Mouse (Mus musculus): ENCODE measurements around the gene Tgfbr3.

DNA sequence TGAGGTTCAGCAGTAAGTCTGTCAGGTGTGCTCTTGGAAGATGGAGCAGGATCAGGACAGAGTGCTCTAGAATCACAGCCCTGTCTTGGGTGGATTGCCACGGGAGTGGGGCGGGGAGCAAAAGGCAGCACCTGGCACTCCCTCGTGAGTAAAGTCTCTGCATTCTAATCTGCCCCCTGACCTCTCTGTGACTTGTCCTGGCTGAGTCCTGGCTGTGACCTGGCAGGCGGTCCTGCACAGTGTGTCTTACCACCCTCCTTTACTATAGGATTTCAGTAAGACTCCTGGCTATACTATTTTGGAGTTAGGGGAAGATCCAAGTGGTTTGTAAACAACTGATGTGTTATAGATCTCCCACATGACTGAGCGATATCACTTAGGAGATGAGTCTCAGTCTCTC is 199.5 kb downstream of the Tgfbr3 start:
- no peak for TF ChIP-seq CTCF (conservative IDR thresholded peaks at IDR 0.05; ENCODE audit: insufficient read depth, insufficient read length, low read depth, low read length)
- no peak for TF ChIP-seq POLR2A (IDR thresholded peaks at IDR 0.05; ENCODE audit: low read depth, low read length)

Data from kidney, adult 2 months (tissue).